Mouse (Mus musculus) left cerebral cortex, adult 8-10 months (tissue): Measurements from ENCODE around the gene Gli1. TPM values are rescaled to one million over a fixed set of nuclear protein-coding genes. Genes with fewer than 3 reads are reported as not detected.

ENCODE experiments used
- DNase-seq, 2 experiments: peaks; one replicate each; pipeline ENCODE4 v3.0.0; 2022; ENCODE audit warnings: low spot score in 2 of 2
- total RNA-seq, 4 experiments: library from RNA; stranded (reverse); gene quantifications; 2 replicates each; pipeline ENCODE4 v1.2.4; 2022

Gene Gli1
- total RNA-seq, 4 experiments from 2014 or later = 2.9 to 5.4 (median 3.2) TPM

- DNase-seq = no peak
Measured at GRCm38 (mm10) chr10:127293590-127294113, 48.1 kb downstream of the Gli1 start.

GRCm38 (mm10) chr10:127292987-127293538 lies 48.7 kb downstream of the Gli1 start:
- no peak for DNase-seq

- no peak for DNase-seq
Measured at GRCm38 (mm10) chr10:127291881-127292638, 49.7 kb downstream of the Gli1 start.

GRCm38 (mm10) chr10:127290930-127291880 lies 50.6 kb downstream of the Gli1 start:
- DNase-seq = no peak

- peak; percentile 99 to 100 for DNase-seq
Measured at GRCm38 (mm10) chr10:127290307-127290929, 51.4 kb downstream of the Gli1 start.

GRCm38 (mm10) chr10:127289573-127290191 lies 52.1 kb downstream of the Gli1 start:
- DNase-seq = peak in 1 of 2 experiments; percentile 39

- DNase-seq = peak; percentile 67 to 85
Measured at GRCm38 (mm10) chr10:127288800-127289572, 52.8 kb downstream of the Gli1 start, which contains the start of gene Mbd6. Gene Mbd6 (minus strand): TSS chr10:127289018.

- no peak for DNase-seq
Measured at GRCm38 (mm10) chr10:127288328-127288799, 53.4 kb downstream of the Gli1 start.

- no peak for DNase-seq
Measured at GRCm38 (mm10) chr10:127287936-127288293, 53.9 kb downstream of the Gli1 start.

GRCm38 (mm10) chr10:127287271-127287935 lies 54.4 kb downstream of the Gli1 start:
- no peak for DNase-seq

- DNase-seq = no peak
Measured at GRCm38 (mm10) chr10:127286730-127287129, 55.0 kb downstream of the Gli1 start.

GRCm38 (mm10) chr10:127286194-127286593 lies 55.6 kb downstream of the Gli1 start:
- no peak for DNase-seq

- DNase-seq = no peak
Measured at GRCm38 (mm10) chr10:127285644-127286043, 56.1 kb downstream of the Gli1 start.

GRCm38 (mm10) chr10:127284724-127285500 lies 56.9 kb downstream of the Gli1 start:
- DNase-seq = no peak

- no peak for DNase-seq
Measured at GRCm38 (mm10) chr10:127284105-127284622, 57.6 kb downstream of the Gli1 start.

GRCm38 (mm10) chr10:127282620-127283215 lies 59.1 kb downstream of the Gli1 start:
- no peak for DNase-seq

GRCm38 (mm10) chr10:127281316-127281715 lies 60.5 kb downstream of the Gli1 start:
- no peak for DNase-seq
